Mouse (Mus musculus): Measurements from ENCODE around the gene Agfg2.

The Agfg2 gene

GRCm38 (mm10) chr5:137683388-137684293 lies 885 bp downstream of the Agfg2 start:
- DNase-seq (ENCODE audit: low read depth in 1 of 2, low spot score in 2 of 2), result no peak

GRCm38 (mm10) chr5:137682526-137682925 lies 2.0 kb downstream of the Agfg2 start:
- no peak for DNase-seq (ENCODE audit: low read depth in 1 of 2, low spot score in 2 of 2)

GRCm38 (mm10) chr5:137679726-137680125 lies 4.8 kb downstream of the Agfg2 start:
- DNase-seq (ENCODE audit: low read depth in 1 of 2, low spot score in 2 of 2), result no peak

GRCm38 (mm10) chr5:137678736-137679135 lies 5.8 kb downstream of the Agfg2 start:
- DNase-seq (ENCODE audit: low read depth in 1 of 2, low spot score in 2 of 2), result no peak

- no peak for DNase-seq (ENCODE audit: low read depth in 1 of 2, low spot score in 2 of 2)
Observed at GRCm38 (mm10) chr5:137677859-137678258, 6.7 kb downstream of the Agfg2 start.

GRCm38 (mm10) chr5:137674786-137675185 lies 9.7 kb downstream of the Agfg2 start:
- DNase-seq (ENCODE audit: low read depth in 1 of 2, low spot score in 2 of 2), result no peak

GRCm38 (mm10) chr5:137673015-137673414 lies 11.5 kb downstream of the Agfg2 start:
- DNase-seq (ENCODE audit: low read depth in 1 of 2, low spot score in 2 of 2), result no peak

GRCm38 (mm10) chr5:137672361-137672760 lies 12.2 kb downstream of the Agfg2 start:
- no peak for DNase-seq (ENCODE audit: low read depth in 1 of 2, low spot score in 2 of 2)

GRCm38 (mm10) chr5:137671443-137672240 lies 12.9 kb downstream of the Agfg2 start:
- DNase-seq (ENCODE audit: low read depth in 1 of 2, low spot score in 2 of 2), result peak; percentile 16 to 24

- no peak for DNase-seq (ENCODE audit: low read depth in 1 of 2, low spot score in 2 of 2)
Observed at GRCm38 (mm10) chr5:137670240-137670639, 14.3 kb downstream of the Agfg2 start.

GRCm38 (mm10) chr5:137668971-137669370 lies 15.6 kb downstream of the Agfg2 start:
- DNase-seq (ENCODE audit: low read depth in 1 of 2, low spot score in 2 of 2), result no peak

- DNase-seq (ENCODE audit: low read depth in 1 of 2, low spot score in 2 of 2), result no peak
Observed at GRCm38 (mm10) chr5:137663057-137663456, 21.5 kb downstream of the Agfg2 start.

- DNase-seq (ENCODE audit: low read depth in 1 of 2, low spot score in 2 of 2), result no peak
Observed at GRCm38 (mm10) chr5:137660064-137660688, 24.4 kb downstream of the Agfg2 start.

GRCm38 (mm10) chr5:137656977-137657376 lies 27.5 kb downstream of the Agfg2 start:
- DNase-seq (ENCODE audit: low read depth in 1 of 2, low spot score in 2 of 2), result peak in 1 of 2 experiments; percentile 20

- DNase-seq (ENCODE audit: low read depth in 1 of 2, low spot score in 2 of 2), result no peak
Observed at GRCm38 (mm10) chr5:137654746-137655145, 29.8 kb downstream of the Agfg2 start.

GRCm38 (mm10) chr5:137653366-137653765 lies 31.2 kb downstream of the Agfg2 start:
- no peak for DNase-seq (ENCODE audit: low read depth in 1 of 2, low spot score in 2 of 2)

GRCm38 (mm10) chr5:137652474-137652873 lies 32.1 kb downstream of the Agfg2 start:
- no peak for DNase-seq (ENCODE audit: low read depth in 1 of 2, low spot score in 2 of 2)

- DNase-seq (ENCODE audit: low read depth in 1 of 2, low spot score in 2 of 2), result no peak
Observed at GRCm38 (mm10) chr5:137649669-137650571, 34.6 kb downstream of the Agfg2 start.

- DNase-seq (ENCODE audit: low read depth in 1 of 2, low spot score in 2 of 2), result no peak
Observed at GRCm38 (mm10) chr5:137649251-137649650, 35.3 kb downstream of the Agfg2 start.

- no peak for DNase-seq (ENCODE audit: low read depth in 1 of 2, low spot score in 2 of 2)
Observed at GRCm38 (mm10) chr5:137647827-137648601, 36.5 kb downstream of the Agfg2 start.
